Mouse (Mus musculus): ENCODE data around the gene Tmem123. TPM values are rescaled to one million over a fixed set of nuclear protein-coding genes. Genes with fewer than 3 reads are reported as not detected.

The Tmem123 gene
- polyA plus RNA-seq, 1 experiment from 2014 or later, result 133 TPM

Other genes with a start within 250 kb of the Tmem123 start
- gene Mmp8, start 205.6 kb upstream of the Tmem123 start, polyA plus RNA-seq (2014; fragmentation: Nextera tagmentation; extraction: Ambion mirVana), result 0.10 TPM in 1 of 2 replicates, not detected in the other
- gene Mmp27, start 192.6 kb upstream of the Tmem123 start, polyA plus RNA-seq (2014; fragmentation: Nextera tagmentation; extraction: Ambion mirVana), result not detected in 2 replicates
- gene Mmp20, start 135.8 kb upstream of the Tmem123 start, polyA plus RNA-seq (2014; fragmentation: Nextera tagmentation; extraction: Ambion mirVana), result not detected in 2 replicates
- not detected in 2 replicates for gene Mmp7, start 72.0 kb upstream of the Tmem123 start, polyA plus RNA-seq (2014; fragmentation: Nextera tagmentation; extraction: Ambion mirVana)
- 45.3 and 51.7 TPM in 2 replicates for gene Birc2, start 73.0 kb downstream of the Tmem123 start, polyA plus RNA-seq (2014; fragmentation: Nextera tagmentation; extraction: Ambion mirVana)
- gene Birc3, start 109.1 kb downstream of the Tmem123 start, polyA plus RNA-seq (2014; fragmentation: Nextera tagmentation; extraction: Ambion mirVana), result 3.5 and 3.7 TPM in 2 replicates
- gene Yap1, start 240.6 kb downstream of the Tmem123 start, polyA plus RNA-seq (2014; fragmentation: Nextera tagmentation; extraction: Ambion mirVana), result 26.2 and 28.5 TPM in 2 replicates

Measured in hindbrain, embryonic 11.5 days (tissue).